8 mouse cellular contexts compared by ENCODE assay signal in genomic region chr7:27837896-27838295, GRCm38 (mm10). TPM values are rescaled to one million over a fixed set of nuclear protein-coding genes. Genes with fewer than 3 reads are reported as not detected.
DNase-seq lines count a peak whose midpoint lies in the region; ATAC-seq and TF ChIP-seq lines count a peak whose summit lies in the region.

No protein-coding gene starts in this region.

- H3K27me3 ChIP-seq in embryonic facial prominence, embryonic 15.5 days, result no peaks in the 10 kb centered on the region
- H3K27me3 ChIP-seq in limb, embryonic 12.5 days, result no peaks in the 10 kb centered on the region

- H3K9me3 ChIP-seq in embryonic facial prominence, embryonic 15.5 days (replicated peaks), result no peaks in the 10 kb centered on the region
- no peaks in the 10 kb centered on the region for H3K9me3 ChIP-seq in limb, embryonic 12.5 days

- 29% methylated on average over 6 of the region's 6 CpGs for WGBS in embryonic facial prominence, embryonic 15.5 days
- 34% methylated on average over 6 of the region's 6 CpGs for WGBS in limb, embryonic 12.5 days
- 11% methylated on average over 6 of the region's 6 CpGs for WGBS in olfactory bulb, adult 2 months

- H3K4me3 ChIP-seq in embryonic facial prominence, embryonic 15.5 days (replicated peaks), result peak overlapping the region; percentile 57
- peak overlapping the region; percentile 57 for H3K4me3 ChIP-seq in limb, embryonic 12.5 days (replicated peaks)
- H3K4me3 ChIP-seq in olfactory bulb, adult 2 months (ENCODE audit: insufficient read depth, low read depth, low read length), result peak overlapping the region; percentile 27

- peaks cover 7% of the 10 kb centered on the region; the same call in 1 of the 2 replicates for H3K4me1 ChIP-seq in embryonic facial prominence, embryonic 15.5 days
- peaks cover 5% of the 10 kb centered on the region for H3K4me1 ChIP-seq in limb, embryonic 12.5 days (replicated peaks)
- H3K4me1 ChIP-seq in olfactory bulb, adult 2 months (ENCODE audit: control insufficient read depth, insufficient read depth, low read length), result no peaks in the 10 kb centered on the region

- peak overlapping the region; percentile 85 for H3K27ac ChIP-seq in embryonic facial prominence, embryonic 15.5 days (replicated peaks)
- peak overlapping the region; percentile 82 for H3K27ac ChIP-seq in limb, embryonic 12.5 days
- peak overlapping the region; percentile 54 for H3K27ac ChIP-seq in olfactory bulb, adult 2 months (ENCODE audit: insufficient read depth, low read depth, low read length)

- peak overlapping the region; percentile 57 for H3K9ac ChIP-seq in embryonic facial prominence, embryonic 15.5 days
- H3K9ac ChIP-seq in limb, embryonic 12.5 days (replicated peaks), result peak overlapping the region; percentile 64

- no peak for TF ChIP-seq CTCF in olfactory bulb, adult 2 months (IDR thresholded peaks at IDR 0.05; ENCODE audit: insufficient read depth, low read depth, low read length)

- no peak for ATAC-seq in embryonic facial prominence, embryonic 15.5 days (ENCODE audit: insufficient number of reproducible peaks, low FRiP score, low TSS enrichment, low read depth)
- no peak for ATAC-seq in limb, embryonic 12.5 days (ENCODE audit: insufficient number of reproducible peaks, insufficient read depth, low FRiP score, low TSS enrichment, low read depth)

- TF ChIP-seq POLR2A in olfactory bulb, adult 2 months (IDR thresholded peaks at IDR 0.05; ENCODE audit: insufficient read depth, low read depth, low read length), result no peak

- peak; percentile 22 to 29 for DNase-seq in cerebellum, postnatal 14 days
- DNase-seq in cerebellum, adult 8-10 months, result no peak
- peak; percentile 25 for DNase-seq in 3T3-L1 (ENCODE audit: low read depth, low spot score)
- DNase-seq in layer of hippocampus, adult 18-20 months (ENCODE audit: low spot score in 2 of 2), result no peak
- no peak for DNase-seq in left cerebral cortex, adult 11 months (ENCODE audit: low spot score)

- H3K36me3 ChIP-seq in embryonic facial prominence, embryonic 15.5 days, result no peaks in the 10 kb centered on the region
- H3K36me3 ChIP-seq in limb, embryonic 12.5 days, result no peaks in the 10 kb centered on the region

- peak overlapping the region; percentile 56 for H3K4me2 ChIP-seq in embryonic facial prominence, embryonic 15.5 days (replicated peaks)
- peak overlapping the region; percentile 62 for H3K4me2 ChIP-seq in limb, embryonic 12.5 days

RNA-seq across cellular contexts. Expression of gene Zfp59, which starts 0.5 kb away (rescaled TPM):
- 7.2 and 8.1 TPM in 2 replicates for polyA plus RNA-seq in embryonic facial prominence, embryonic 15.5 days (2015; fragmentation: Nextera tagmentation; extraction: Ambion mirVana)
- 9.7 and 10.7 TPM in 2 replicates for polyA plus RNA-seq in limb, embryonic 12.5 days (2016; fragmentation: Nextera tagmentation; extraction: Ambion mirVana)
- not detected in 2 replicates for polyA plus RNA-seq in olfactory bulb, adult 2 months (2012; ENCODE audit: insufficient read depth, insufficient read length, low replicate concordance, missing spikeins)
- total RNA-seq in layer of hippocampus, adult 18-20 months (2021), result 1 to 10 TPM; 4.2 to 4.7 TPM

RNA-seq across cellular contexts. Expression of gene Zfp607a, which starts 19.4 kb away (rescaled TPM):
- 3.6 TPM in 2 replicates for polyA plus RNA-seq in embryonic facial prominence, embryonic 15.5 days (2015; fragmentation: Nextera tagmentation; extraction: Ambion mirVana)
- 4.4 and 4.8 TPM in 2 replicates for polyA plus RNA-seq in limb, embryonic 12.5 days (2016; fragmentation: Nextera tagmentation; extraction: Ambion mirVana)
- polyA plus RNA-seq in olfactory bulb, adult 2 months (2012; ENCODE audit: insufficient read depth, insufficient read length, low replicate concordance, missing spikeins), result not detected in 2 replicates
- total RNA-seq in layer of hippocampus, adult 18-20 months (2021), result 1 to 10 TPM; 2.2 to 2.3 TPM

RNA-seq across cellular contexts. Expression of gene Zfp626, which starts 30.9 kb away (rescaled TPM):
- 2.4 and 2.7 TPM in 2 replicates for polyA plus RNA-seq in embryonic facial prominence, embryonic 15.5 days (2015; fragmentation: Nextera tagmentation; extraction: Ambion mirVana)
- 2.3 and 2.9 TPM in 2 replicates for polyA plus RNA-seq in limb, embryonic 12.5 days (2016; fragmentation: Nextera tagmentation; extraction: Ambion mirVana)
- polyA plus RNA-seq in olfactory bulb, adult 2 months (2012; ENCODE audit: insufficient read depth, insufficient read length, low replicate concordance, missing spikeins), result not detected in 2 replicates
- total RNA-seq in layer of hippocampus, adult 18-20 months (2021), result 1 to 10 TPM; 8.0 to 8.3 TPM

Comparison
In these comparisons a context has a peak if more than half of its experiments do, and no peak if none do; other contexts are left out.
1. DNase-seq: peak in cerebellum, postnatal 14 days (2 of 2) and 3T3-L1 (single experiment); none in cerebellum, adult 8-10 months (single experiment), layer of hippocampus, adult 18-20 months (0 of 2) and left cerebral cortex, adult 11 months (single experiment).
2. Peak in every context shown above with its lines, with median percentiles within 50 percentile points of each other: H3K27ac ChIP-seq and H3K4me3 ChIP-seq.